Mouse (Mus musculus) MN1 (cell line): ENCODE results near the gene Ptbp2.

Experiments used
- DNase-seq: peaks from one replicate; pipeline ENCODE4 v3.0.0-alpha.2; 2016; ENCODE audit warnings: low spot score

The Ptbp2 gene

DNA sequence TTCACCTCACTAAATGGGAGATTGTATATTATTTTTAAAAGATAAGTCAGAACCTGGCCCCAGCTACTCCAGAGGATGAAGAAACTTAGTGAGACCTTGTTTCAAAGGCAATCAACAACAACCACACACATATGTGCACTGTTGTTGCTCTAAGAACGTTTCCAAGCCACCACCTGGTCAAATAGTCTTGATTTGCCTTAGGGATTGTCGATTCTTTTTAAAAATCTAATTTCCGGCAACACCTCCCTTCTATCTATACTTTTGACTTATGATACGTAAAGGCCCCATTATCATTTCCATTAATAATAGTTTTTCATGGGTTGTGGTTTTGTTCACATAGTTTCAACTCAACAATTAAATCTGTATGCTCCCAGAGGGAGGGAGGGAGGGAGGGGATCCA lies at the start of gene Ptbp2:
Gene Ptbp2 (minus strand): TSS at position 101 of the 400 bp plus-strand sequence.
- DNase-seq: no peak

DNA sequence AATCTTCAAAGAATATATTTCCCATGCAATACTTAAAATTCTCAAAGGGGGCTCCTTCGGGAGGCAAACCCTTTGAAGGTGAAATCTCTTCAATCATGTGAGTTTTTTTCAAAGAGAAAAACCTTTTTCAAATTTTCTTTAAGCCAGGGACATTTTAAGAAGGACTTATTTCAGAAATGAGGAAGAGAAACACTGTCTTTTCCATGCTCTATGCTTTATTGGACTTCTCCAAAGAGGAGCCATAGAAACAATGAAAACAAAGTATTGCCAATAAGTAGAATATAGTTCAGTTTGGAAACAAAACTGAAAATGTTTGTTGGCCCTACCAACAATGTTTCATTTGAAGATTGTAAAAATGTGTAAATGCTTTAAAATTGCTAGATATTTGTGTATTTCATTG lies 30.4 kb upstream of the Ptbp2 start:
- no peak for DNase-seq

DNA sequence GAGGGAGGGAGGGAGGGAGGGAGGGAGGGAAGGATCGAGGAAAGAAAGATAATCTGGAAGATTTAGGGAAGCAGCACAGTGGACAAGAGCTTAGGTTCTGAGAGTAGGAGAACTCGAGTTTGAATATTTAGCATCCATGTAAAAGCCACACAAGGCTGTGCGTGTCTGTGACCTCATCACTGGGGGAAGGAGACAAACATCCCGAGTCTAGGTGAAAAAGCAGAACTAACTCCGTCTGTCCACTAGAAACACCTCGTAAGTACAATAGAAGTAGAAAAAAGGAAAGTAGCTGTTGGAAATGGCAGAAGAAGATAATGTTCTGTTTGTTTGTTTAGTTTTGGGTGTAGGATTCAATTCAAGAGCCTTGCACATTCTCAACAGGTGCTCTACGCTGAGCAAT lies 21.9 kb upstream of the Ptbp2 start:
- no peak for DNase-seq

DNA sequence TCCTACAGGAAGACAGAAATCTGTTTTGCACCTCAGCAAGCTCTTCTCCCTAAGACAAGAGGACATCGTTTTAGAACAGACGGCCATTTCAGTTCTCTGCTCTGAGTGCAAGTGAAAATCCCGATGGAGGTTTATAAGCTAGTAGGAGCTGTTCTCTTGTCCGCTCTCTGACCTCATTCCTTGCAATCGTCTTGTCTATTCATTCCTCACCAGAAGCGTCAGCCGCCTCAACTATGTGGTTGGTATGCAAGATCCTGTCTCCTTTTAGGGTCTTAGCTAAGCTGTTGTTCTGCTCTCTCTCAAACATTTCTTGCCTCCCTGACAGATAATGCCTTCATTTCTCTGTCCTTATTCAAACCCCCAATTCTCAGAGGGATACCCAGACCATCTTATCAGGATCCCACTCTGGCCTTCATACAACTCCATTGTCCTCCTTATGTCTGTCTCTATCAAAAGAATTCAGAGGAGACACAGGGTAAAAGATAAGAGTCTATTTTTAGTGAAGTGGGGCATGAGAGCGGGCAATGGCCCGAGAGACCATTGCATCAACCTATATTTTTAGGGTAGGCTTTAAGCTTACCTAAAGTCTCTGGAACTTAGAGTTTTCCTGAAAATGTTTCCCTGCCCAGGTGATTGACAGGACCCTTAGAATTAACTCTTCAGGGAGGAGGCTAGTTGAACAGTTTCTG lies 10.6 kb upstream of the Ptbp2 start:
- no peak for DNase-seq

DNA sequence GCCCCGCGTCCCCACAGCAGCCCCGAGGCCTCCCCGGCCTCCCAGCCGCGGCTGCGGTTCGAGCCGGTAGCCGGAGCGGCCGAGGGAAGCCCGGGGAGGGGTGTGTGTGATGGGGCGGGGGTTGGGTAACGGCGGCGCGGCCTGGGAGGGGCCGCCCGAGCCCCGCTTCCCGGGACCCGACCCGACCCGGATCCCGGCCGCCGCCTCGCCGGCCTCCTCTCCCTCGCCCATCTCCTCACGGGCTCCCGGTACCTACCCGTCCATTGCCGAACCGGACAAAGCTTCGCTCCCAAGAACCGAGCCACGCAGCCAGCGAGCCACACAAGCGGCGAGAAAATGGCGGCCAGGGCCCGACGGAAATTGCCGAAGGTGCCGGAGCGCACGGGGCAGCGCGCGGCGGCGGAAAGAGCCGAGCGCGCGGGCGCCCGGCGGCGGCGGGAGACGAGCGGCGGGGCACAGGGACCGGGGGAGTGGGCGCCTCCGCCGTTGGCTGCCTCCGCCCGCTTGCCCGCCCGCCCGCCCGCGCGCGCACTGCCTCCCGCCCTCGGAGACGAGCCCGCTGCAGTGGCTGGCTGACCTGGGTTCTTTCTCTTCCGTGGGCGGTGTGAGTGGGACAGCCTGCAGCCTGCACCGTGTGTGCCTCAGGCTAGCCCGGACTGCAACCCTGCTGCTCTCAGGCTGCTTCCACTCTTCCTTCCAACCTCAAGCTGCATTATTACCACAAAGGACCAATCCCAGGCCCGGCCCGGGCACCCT lies 1.1 kb downstream of the Ptbp2 start:
- peak; percentile 91 for DNase-seq

DNA sequence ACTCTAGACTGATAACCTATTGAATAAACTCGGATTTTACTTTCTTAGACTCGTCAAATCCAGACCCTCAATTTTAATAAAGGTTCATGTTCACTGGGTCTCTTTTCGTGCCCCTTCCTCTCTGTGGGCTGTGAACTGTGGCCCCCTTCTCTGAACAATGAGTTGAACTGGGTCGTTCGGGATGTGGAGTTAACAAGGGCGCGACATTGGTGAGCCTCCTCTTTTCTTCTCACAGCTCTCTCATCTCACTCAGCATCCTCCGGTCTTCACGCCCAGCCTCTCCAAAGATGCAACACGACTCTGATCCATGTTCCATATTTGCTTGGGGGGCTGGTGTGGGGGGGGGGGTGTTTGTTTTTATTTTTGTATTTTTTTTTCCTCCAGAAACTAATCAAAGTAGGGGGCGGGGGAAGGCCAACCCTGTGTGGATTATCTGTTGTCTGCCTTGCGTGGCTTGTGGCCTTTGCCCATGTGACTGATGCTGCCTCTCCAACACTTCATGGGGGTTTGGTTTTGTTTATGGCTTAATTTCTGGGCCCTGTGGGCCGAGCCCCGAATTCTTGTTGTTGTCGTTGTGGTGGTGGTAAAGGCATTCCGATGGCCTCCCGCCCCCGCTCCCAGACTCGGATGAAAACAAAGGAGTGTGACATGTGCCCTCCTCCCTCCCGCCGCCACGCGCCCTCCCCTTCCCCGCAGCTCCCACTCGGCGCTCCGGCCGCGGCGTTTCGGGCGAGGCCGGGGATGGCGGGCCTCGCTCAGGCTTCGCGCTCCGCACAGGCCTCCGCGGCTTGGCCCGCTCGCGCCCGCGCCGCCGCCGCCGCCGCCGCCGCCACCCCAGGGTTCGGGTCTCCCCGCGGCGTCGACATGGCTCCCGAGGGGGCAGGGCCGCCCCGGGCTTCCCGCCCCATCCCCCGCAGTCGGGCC lies 2.0 kb downstream of the Ptbp2 start:
- DNase-seq: peak; percentile 60

DNA sequence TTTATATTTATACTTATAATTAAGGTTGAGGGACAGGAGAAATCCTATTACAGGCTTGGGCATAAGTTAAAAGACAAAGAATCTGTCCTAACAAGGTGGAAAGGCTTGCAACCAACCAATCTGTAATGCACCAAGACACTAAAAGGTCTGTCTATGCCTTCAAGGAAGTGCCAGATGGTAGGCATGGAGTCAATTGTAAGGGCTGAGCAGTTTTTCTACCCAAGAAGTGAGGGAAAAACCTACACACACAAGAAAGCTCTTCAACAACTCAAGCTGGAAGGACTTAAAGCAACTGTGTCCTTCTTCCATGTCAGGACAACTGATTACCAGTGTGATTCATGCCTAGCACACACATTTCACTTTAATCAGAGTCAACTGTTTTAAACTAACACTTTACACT lies 3.4 kb downstream of the Ptbp2 start:
- no peak for DNase-seq

DNA sequence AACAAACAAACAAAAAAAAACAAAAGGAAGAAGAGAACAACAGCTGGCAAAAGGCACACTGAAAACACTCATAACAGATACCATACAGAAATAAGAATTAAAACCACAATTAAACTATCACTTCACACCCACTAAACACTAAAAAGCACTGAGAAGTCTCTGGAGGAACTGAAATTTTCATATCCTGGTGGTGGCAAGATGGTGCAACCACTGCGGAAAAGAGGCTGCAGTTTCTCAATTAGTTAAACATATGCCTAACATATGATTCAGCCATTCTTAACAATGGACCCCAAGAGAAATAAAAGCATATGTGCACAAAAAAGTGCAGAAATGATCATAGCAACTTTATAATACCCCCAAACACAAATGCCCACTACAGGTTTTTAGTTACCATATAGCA lies 5.0 kb downstream of the Ptbp2 start:
- no peak for DNase-seq

DNA sequence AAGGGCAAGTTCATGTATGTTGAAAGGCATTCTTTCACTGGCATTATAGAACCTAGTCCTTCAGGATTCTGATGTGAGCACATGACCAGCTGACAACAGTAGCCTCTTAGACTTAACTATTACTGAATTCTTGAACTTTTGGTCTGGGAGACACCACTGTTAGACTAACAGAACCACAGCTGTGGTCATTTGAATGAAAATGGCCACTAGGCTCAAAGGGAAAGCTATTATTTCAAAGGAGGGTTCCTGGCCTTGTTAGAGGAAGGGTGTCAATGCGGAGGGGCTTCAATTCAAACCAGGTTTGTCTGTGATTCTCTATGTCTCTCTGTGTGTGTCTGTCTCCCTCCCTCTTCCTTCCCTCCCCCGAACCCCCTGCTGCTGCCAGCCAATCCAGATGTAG lies 5.8 kb downstream of the Ptbp2 start:
- DNase-seq: no peak

DNA sequence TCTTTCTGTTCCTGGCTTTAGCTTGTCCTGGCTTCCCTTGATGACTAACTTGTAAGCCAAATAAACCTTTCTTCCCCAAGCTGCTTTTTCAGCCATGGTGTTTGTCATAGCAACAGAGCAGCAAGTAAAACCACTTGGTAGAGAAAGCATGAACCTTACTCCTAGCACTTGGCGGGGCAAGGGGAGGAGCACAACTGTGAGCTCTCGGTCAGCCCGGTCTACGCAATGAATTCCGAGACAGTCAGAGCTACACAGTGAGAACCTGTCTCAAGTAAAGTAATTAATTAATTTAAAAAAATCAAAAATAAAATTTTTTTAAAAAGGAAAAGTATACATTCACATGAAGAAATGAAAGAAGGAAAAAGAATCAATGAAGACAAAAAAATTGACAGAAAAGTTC lies 8.1 kb downstream of the Ptbp2 start:
- DNase-seq: no peak

DNA sequence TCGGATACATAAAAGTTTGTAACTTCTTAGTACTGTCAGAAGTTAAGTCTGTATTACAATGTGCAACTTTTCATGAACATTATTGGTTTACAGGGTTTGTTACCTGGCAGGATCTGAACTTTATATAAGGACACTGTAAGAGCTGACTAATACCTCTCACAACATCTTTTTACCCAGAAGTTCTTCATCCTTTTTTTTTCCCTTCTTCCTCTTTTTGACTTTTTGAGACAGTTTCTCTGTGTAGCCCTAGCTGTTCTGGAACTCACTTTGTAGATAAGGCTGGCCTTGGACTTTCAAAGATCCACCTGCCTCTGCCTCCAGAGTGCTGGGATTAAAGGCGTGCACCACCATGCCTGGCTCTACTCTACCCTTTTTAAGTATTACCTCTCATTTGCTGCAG lies 11.5 kb downstream of the Ptbp2 start:
- no peak for DNase-seq

DNA sequence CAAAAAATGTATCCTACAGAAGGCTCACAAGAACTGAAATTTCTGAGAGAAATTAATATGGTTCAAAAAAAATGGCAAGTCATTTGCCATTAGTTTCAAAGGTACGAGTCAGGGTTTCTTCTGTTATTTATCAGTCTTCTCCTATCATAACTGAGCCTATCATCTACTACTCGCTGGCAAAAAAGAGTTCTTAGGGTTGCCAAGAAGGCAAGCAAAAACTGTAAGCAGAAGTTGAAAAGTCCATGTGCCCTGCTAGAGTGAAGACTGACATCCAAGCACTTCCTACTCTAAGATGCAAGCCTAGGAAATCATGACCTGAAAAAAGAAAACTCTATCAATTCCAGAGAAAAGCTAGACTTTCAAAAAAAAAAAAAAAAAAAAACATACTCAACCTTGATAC lies 20.5 kb downstream of the Ptbp2 start:
- no peak for DNase-seq

DNA sequence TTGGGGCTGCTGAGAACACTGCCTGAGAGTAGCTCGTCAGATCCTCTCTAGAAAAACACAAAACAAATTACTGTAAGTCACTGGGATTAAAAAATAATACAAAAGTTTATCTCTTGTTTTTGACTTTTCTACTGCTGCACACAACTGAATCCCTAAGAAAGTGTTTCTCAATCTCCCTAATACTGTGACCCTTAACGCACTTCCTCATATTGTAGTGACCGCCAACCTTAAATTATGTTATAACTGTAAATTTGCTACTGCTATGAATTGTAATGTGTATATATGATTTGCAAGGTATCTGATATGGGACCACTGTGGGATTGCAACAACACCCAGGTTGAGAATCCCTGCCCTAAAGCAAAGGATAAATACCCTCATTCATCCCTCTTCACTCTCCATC lies 22.5 kb downstream of the Ptbp2 start:
- no peak for DNase-seq

DNA sequence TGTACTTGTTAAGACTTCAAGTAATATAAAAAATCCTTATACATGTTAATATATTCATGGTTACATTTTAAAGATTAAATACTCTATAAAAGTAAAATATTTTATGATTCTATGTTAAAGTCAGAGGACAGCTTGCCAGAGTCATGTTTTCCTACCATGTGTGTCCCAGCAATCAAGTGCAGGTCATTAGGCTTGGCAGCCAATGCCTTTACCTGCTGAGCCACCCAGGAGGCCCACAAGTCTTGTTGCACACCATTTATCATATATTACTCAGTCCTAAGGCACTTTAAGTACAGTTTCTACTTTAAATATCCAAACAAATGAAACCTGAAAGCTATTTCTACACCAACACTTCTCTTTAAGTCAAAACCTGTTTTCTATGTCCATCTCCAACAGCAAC lies 30.5 kb downstream of the Ptbp2 start:
- no peak for DNase-seq

DNA sequence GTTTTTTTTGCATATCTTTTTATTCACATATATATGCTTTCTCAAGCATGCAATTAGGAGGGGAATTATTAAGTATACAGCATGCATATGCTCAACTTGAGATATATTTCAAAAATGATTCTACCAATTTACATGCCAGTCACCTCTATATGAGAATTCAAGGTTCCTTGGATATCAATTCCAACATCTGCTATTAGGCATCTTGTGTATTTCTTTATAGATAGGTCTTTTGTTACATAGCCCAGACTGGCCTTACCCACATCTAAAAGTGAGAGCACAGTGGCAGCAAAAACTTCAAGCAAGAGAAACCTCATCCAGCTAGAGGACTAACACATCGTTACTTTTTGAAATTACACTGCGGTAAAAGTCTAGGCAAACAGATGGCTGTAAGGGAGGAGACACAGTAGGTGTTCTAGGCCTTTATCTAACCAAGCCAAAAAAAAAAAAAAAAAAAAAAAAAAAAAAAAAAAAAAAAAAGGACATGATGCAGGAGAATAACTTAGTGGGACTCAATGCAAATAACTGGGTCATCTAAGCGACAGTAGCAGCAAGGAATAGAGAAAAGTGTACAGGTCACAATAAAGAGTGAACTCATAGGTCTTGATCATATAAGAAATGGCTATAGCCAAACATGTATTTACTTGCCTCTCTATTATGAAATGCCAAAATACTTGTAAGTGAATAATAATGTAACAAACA lies 34.6 kb downstream of the Ptbp2 start:
- DNase-seq: no peak

DNA sequence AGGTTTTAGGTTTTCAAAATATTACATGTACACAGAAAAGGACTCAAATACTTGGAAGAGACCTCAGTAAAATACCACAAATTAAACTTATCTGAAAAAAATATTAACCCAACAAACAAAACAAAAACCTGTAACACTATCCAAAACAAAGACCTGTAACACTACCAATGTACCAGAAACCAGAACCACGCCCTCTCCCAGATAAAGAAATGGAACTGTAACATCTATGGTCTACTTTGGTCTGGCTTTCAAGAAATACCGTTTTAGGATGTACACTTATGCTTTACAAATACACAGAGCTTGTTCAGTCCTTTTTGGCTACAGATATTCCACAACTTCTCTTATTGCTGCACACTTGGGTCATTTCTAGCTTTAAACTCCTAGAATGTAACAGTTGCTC lies 35.1 kb downstream of the Ptbp2 start:
- DNase-seq: no peak

DNA sequence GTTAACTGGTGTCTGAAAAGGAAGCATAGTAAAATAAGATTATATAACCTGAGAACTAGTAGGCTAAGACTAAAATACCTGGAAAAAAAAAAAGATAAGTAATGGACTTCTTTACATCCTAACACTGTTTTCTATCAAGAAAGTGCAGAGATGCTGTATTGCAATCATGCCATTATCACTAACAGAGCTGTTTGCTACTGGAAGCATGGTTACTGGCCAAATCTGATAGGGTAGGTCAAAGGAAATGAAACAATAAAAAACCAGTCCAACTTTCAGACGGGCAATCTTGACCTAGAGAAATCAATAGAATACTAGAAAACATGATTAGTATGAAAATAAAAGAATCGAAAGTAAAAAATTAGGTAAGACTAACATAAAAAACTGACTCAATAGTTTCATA lies 37.6 kb downstream of the Ptbp2 start:
- DNase-seq: no peak

DNA sequence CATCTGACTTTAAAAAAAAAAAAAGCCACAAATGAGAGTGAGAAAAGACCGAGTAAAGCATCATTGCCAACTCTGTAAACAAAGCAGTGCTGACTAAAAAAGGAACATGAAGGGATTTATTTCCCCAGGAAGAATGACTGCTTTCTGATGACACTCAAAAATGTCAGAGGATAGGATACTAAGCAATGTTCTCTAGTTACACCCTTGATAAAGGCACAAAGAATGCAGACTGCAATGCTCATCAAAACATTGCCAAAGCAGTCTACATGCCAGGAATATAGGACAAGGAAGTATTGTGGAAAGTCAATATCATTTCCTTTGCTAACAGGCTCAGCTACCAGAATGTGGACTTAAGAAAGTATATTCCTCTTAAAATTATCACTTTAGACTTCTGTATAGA lies 38.5 kb downstream of the Ptbp2 start:
- no peak for DNase-seq

DNA sequence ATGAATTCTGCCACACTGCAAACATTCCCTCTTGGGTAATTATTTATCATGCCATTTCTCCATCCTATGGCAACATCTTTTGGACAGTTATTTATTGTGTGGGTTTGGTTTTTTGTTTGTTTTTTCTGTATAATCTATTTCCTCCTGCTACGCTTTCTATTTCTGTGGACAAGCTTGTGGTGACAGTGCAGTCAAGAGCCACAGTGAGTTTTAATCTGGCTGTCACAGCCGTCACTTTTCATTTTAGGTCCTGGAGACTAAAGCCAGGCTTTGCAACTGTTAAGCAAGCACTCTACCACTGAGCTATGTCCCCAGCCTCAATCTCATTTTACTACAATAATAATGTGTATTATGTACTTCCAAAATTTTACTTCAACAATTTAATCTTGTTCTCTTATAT lies 54.4 kb downstream of the Ptbp2 start:
- DNase-seq: no peak

DNA sequence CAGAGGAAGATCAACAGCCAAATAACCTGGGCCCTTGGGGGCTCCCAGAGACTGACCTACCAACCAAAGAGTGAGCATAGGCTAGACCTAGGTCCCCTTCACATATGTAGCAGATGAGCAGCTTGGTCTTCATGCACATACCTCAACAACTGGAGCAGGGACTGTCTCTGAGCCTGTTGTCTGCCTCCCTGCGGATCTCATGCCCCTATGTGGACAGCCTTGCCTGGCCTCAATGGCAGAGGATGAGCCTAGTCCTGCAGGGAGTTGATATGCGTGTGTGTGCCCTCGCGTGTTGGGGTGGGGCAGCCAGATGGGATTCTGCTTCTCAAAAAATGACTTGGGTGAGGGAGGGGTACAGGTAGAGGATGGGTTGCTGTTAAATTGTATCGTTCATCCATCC lies 72.2 kb downstream of the Ptbp2 start:
- DNase-seq: no peak

DNA sequence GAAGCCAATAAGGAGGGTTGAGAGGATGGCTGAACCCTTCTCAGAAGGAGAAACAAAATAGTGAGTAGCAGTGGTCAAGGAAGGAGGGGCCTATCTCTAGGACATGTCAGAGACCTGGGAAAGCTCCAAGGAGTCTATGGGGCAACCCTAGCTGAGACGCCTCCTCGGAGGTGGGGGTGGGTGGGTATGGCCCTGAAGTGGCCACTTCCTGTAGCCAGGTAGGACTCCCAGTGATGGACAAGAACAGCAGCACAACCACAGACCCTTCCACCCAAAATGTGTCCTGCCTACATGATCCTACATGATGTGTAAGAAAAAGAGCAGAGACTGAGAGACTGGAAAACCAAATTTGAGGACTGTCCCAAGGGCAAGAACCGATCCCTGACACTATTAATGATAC lies 72.8 kb downstream of the Ptbp2 start:
- DNase-seq: no peak

DNA sequence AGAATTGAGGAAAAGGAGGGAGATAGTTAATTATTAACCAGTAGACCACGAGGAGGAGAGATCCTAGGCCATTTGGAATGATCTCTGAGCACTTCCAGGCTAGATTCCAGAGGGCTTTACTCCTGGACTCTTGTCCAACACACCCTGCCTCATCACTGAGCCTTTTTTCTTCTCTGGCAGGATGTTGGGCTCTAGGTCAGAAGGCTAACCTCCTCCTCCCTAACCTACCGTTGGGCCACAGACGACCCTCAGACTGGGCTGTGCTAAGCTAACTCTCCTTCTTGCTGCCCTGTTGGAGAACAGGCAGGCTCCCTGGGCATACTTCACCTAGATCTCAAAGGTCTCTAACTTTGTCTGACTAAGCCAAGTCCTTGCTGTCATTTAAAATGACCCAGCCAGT lies 82.8 kb downstream of the Ptbp2 start:
- DNase-seq: no peak
